Mouse (Mus musculus) stomach, postnatal 0 days (tissue): Measurements from ENCODE around the gene Nudt17.

Source experiments
- CTCF ChIP-seq: IDR thresholded peaks from 2 replicates; pipeline ENCODE4 v1.5.1; 2016; ENCODE audit warnings: antibody characterized with exemption, low read depth, mild to moderate bottlenecking, moderate library complexity
- EP300 ChIP-seq: optimal IDR thresholded peaks from 2 replicates; pipeline ENCODE3; 2016; ENCODE audit warnings: antibody characterized with exemption

DNA sequence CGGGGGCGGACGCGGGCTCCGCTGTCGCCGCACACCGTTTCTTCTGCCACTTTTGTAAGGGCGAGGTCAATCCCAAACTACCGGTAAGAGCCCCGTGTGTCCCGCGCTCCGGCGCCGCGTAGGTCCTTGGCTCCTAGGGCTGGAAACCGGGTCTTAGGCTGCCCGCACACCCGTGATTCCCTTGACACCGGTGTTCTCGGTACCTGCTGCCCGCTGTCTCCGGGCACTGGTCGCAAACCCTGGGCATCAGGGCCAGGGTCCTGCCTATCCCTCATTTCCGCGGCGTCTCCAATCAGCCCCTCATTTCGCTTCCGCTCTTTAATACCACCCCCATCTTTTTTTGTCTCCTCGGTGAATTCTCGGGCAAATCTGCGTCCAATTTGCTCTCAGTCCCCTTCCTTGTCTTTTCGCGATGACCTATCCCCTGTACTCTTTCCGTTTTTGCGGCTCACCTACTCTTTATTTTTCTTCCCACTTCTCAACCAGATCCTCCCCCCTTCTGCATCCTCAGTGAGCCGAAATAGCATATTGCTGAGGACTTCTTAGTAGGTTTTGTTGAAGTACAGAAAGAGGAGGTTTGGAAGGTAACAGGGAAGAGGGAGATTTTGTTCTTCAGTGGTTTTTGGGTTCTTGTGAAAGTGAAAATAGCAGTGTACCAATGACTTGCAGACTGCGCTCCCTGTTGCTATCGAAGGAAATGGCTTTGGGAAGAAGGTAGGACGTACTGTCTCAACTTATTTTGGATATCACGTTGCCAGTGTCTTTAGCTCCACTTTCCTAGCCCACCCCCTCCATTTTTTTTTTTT is 19.7 kb upstream of the Nudt17 start:
- TF ChIP-seq CTCF = no peak
- TF ChIP-seq EP300 = no peak
